Mouse (Mus musculus): Measurements from ENCODE around the gene Rab3il1.

- TF ChIP-seq CTCF (IDR thresholded peaks at IDR 0.05; ENCODE audit: low read depth) (no peak), EP300 (optimal IDR thresholded peaks at IDR 0.05) (no peak)
Measured at GRCm38 (mm10) chr19:9957965-9958364, 43.5 kb upstream of the Rab3il1 start.

Measured in stomach, postnatal 0 days (tissue).